Mouse (Mus musculus): ENCODE results near the gene Gpr160. TPM values are rescaled to one million over a fixed set of nuclear protein-coding genes. Genes with fewer than 3 reads are reported as not detected.
"Not testable (repeated sequence)": the region's sequence is repeated elsewhere in the genome, so short reads cannot be mapped to it uniquely, and the experiment has no call there.

Gpr160 gene
- total and polyA plus RNA-seq, 3 experiments = 0.17 TPM; not detected in 2

DNA sequence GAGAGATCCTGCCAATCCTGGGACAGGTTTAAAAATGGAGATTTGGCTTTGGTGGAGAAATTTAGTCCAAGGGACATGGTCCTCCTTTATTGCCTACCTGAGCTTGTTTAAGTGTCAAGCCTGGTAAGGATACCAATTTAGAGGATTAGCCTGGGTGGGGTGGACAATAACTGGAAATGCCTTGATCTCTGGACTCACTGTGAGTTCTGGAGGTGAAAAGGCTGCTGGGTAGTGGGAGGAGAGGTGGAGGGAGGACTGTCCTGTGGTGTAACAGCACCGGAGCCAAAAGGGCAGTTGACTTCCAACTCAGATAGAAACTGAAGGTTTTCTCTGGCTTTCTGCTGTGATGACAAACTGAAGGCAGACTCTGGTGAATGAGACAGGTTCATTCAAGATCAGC is 8.3 kb upstream of the Gpr160 start:
- TF ChIP-seq JUND (IDR thresholded peaks at IDR 0.05; ENCODE audit: low read depth, low read length) = no peak
- no peak for TF ChIP-seq CHD2 (IDR thresholded peaks at IDR 0.05; ENCODE audit: low read length)
- TF ChIP-seq ZKSCAN1 (IDR thresholded peaks at IDR 0.05; ENCODE audit: low read depth, low read length) = no peak
- no peak for TF ChIP-seq HCFC1 (IDR thresholded peaks at IDR 0.05; ENCODE audit: low read depth, low read length)
- no peak for TF ChIP-seq TBP (IDR thresholded peaks at IDR 0.05; ENCODE audit: low read depth, low read length)
- no peak for TF ChIP-seq MAFK (IDR thresholded peaks at IDR 0.05; ENCODE audit: borderline replicate concordance, low read depth, low read length)
- no peak for TF ChIP-seq SIN3A (IDR thresholded peaks at IDR 0.05; ENCODE audit: low read length)
- TF ChIP-seq MYC (IDR thresholded peaks at IDR 0.05; ENCODE audit: low read depth, low read length) = no peak
- TF ChIP-seq GABPA (IDR thresholded peaks at IDR 0.05; ENCODE audit: low read depth, low read length) = no peak
- TF ChIP-seq CHD1 (IDR thresholded peaks at IDR 0.05; ENCODE audit: low read depth, low read length) = no peak
- TF ChIP-seq TCF12 (IDR thresholded peaks at IDR 0.05; ENCODE audit: low read depth, low read length) = no peak
- no peaks in the 10 kb centered on the region for H3K79me2 ChIP-seq (ENCODE audit: control insufficient read depth, insufficient read depth, low read length, poor library complexity)
- H3K9ac ChIP-seq (ENCODE audit: control insufficient read depth, low read depth, low read length, poor library complexity, severe bottlenecking) = no peak overlapping the region
- H3K4me1 ChIP-seq (ENCODE audit: control insufficient read depth in 1 of 2, insufficient read depth in 2 of 2, low read length in 2 of 2) = peaks cover 0 to 3% of the 10 kb centered on the region in 2 experiments; a peak in 1 of 4 replicates
- H3K36me3 ChIP-seq (ENCODE audit: control insufficient read depth in 1 of 2, insufficient read depth in 2 of 2, low read length in 2 of 2) = no peaks in the 10 kb centered on the region
- H3K27me3 ChIP-seq (ENCODE audit: control insufficient read depth in 1 of 2, insufficient read depth in 2 of 2, low read length in 2 of 2) = peaks cover 0 to 4% of the 10 kb centered on the region in 2 experiments; a peak in 2 of 4 replicates
- no peaks in the 10 kb centered on the region for H3K9me3 ChIP-seq (replicated peaks; ENCODE audit: insufficient read depth, low read length)
- DNase-seq (ENCODE audit: low read depth, low spot score) = no peak
- no peak overlapping the region for H3K4me3 ChIP-seq (ENCODE audit: control insufficient read depth in 1 of 2, insufficient read depth in 1 of 2, low read depth in 2 of 2, low read length in 2 of 2)
- no peak overlapping the region for H3K27ac ChIP-seq (ENCODE audit: control insufficient read depth, low read depth, low read length)

DNA sequence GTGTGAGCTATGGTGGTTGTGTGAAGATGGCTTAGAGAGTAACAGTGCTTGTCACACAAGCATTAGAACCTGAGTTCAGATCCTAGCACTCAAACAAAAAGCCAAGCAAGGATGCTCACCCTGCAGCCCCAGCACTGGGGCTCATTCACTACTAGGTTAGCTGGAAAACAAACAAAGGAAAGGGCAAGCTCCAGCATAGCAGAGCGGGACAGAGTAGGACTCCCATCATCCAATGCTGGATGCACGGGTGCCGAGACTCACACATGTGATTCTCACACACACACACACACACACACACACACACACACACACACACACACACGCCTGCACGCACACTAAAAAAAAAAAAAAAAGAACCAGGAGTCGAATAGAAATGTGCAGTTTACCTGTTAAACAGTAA is 4.3 kb upstream of the Gpr160 start:
- Histone ChIP-seq H3K4me3 (ENCODE audit: control insufficient read depth in 1 of 2, insufficient read depth in 1 of 2, low read depth in 2 of 2, low read length in 2 of 2) (peak overlapping the region; percentile 20 to 23; a peak in 2 of 4 replicates), H3K27me3 (ENCODE audit: control insufficient read depth in 1 of 2, insufficient read depth in 2 of 2, low read length in 2 of 2) (peaks cover 2% of the 10 kb centered on the region in 2 experiments; a peak in 1 of 4 replicates), H3K79me2 (ENCODE audit: control insufficient read depth, insufficient read depth, low read length, poor library complexity) (no peaks in the 10 kb centered on the region), H3K27ac (ENCODE audit: control insufficient read depth, low read depth, low read length) (no peak overlapping the region), H3K4me1 (ENCODE audit: control insufficient read depth in 1 of 2, insufficient read depth in 2 of 2, low read length in 2 of 2) (peaks cover 0 to 3% of the 10 kb centered on the region in 2 experiments; a peak in 1 of 4 replicates), H3K9ac (ENCODE audit: control insufficient read depth, low read depth, low read length, poor library complexity, severe bottlenecking) (no peak overlapping the region), H3K36me3 (ENCODE audit: control insufficient read depth in 1 of 2, insufficient read depth in 2 of 2, low read length in 2 of 2) (no peaks in the 10 kb centered on the region), H3K9me3 (replicated peaks; ENCODE audit: insufficient read depth, low read length) (no peaks in the 10 kb centered on the region)
- TF ChIP-seq POLR2AphosphoS2 (IDR thresholded peaks at IDR 0.05; ENCODE audit: low read length) (no peak), CTCF (IDR thresholded peaks at IDR 0.05 in 2 of 3, conservative IDR thresholded peaks at IDR 0.05 in 1 of 3; ENCODE audit: control insufficient read depth in 1 of 3, insufficient read depth in 1 of 3, low read depth in 2 of 3, low read length in 3 of 3, poor library complexity in 1 of 3, severe bottlenecking in 1 of 3) (no peak), NELFE (IDR thresholded peaks at IDR 0.05; ENCODE audit: low read depth, low read length) (no peak), ZNF384 (IDR thresholded peaks at IDR 0.05; ENCODE audit: low read depth, low read length) (peak; percentile 53; the same call in 1 of the 2 replicates)
- DNase-seq (ENCODE audit: low read depth, low spot score) = no peak

DNA sequence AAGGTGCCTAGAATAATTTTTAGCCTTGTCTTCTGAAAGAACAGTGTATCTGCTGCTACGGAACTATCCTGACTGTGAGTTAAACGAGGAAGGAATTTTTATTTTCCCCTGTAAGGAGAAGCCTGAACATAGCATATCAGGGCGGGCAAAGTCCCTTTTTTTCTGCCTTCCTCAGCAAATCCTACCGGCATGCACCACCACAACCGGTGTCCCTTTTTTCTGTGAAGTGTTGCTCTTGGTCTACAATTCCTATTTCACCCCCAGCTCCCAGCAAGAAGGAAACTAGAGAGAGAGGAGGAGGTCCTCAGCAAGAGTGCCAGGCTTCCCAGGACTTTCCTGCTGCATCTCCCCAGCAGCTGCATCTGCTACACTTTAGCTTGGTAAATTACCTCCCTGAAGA is 2.2 kb upstream of the Gpr160 start:
- Histone ChIP-seq H3K79me2 (ENCODE audit: control insufficient read depth, insufficient read depth, low read length, poor library complexity) (no peaks in the 10 kb centered on the region), H3K4me3 (ENCODE audit: control insufficient read depth in 1 of 2, insufficient read depth in 1 of 2, low read depth in 2 of 2, low read length in 2 of 2) (no peak overlapping the region), H3K4me1 (ENCODE audit: control insufficient read depth in 1 of 2, insufficient read depth in 2 of 2, low read length in 2 of 2) (0 out of 4 replicates have a peak, but pooled peaks cover 0 to under 1% of the 10 kb centered on the region in 2 experiments), H3K27me3 (ENCODE audit: control insufficient read depth in 1 of 2, insufficient read depth in 2 of 2, low read length in 2 of 2) (peaks cover 0 to 2% of the 10 kb centered on the region in 2 experiments; a peak in 1 of 4 replicates), H3K27ac (ENCODE audit: control insufficient read depth, low read depth, low read length) (no peak overlapping the region), H3K9me3 (replicated peaks; ENCODE audit: insufficient read depth, low read length) (no peaks in the 10 kb centered on the region), H3K36me3 (ENCODE audit: control insufficient read depth in 1 of 2, insufficient read depth in 2 of 2, low read length in 2 of 2) (no peaks in the 10 kb centered on the region), H3K9ac (ENCODE audit: control insufficient read depth, low read depth, low read length, poor library complexity, severe bottlenecking) (no peak overlapping the region)
- no peak for TF ChIP-seq KAT2A (conservative IDR thresholded peaks at IDR 0.05; ENCODE audit: low read depth, low read length)
- no peak for TF ChIP-seq JUND (IDR thresholded peaks at IDR 0.05; ENCODE audit: low read depth, low read length)
- no peak for TF ChIP-seq ZNF384 (IDR thresholded peaks at IDR 0.05; ENCODE audit: low read depth, low read length)
- TF ChIP-seq POLR2AphosphoS2 (IDR thresholded peaks at IDR 0.05; ENCODE audit: low read length) = no peak
- no peak for TF ChIP-seq MAZ (IDR thresholded peaks at IDR 0.05; ENCODE audit: low read depth, low read length)
- no peak for TF ChIP-seq E2F4 (IDR thresholded peaks at IDR 0.05; ENCODE audit: borderline replicate concordance, low read depth, low read length)
- TF ChIP-seq MXI1 (IDR thresholded peaks at IDR 0.05; ENCODE audit: low read depth, low read length) = no peak
- TF ChIP-seq CHD1 (IDR thresholded peaks at IDR 0.05; ENCODE audit: low read depth, low read length) = no peak
- TF ChIP-seq UBTF (IDR thresholded peaks at IDR 0.05; ENCODE audit: borderline replicate concordance, insufficient read depth, low read depth, low read length) = no peak
- no peak for TF ChIP-seq TAL1 (IDR thresholded peaks at IDR 0.05; ENCODE audit: low read length)
- TF ChIP-seq MAX (IDR thresholded peaks at IDR 0.05; ENCODE audit: low read length) = no peak
- no peak for DNase-seq (ENCODE audit: low read depth, low spot score)

DNA sequence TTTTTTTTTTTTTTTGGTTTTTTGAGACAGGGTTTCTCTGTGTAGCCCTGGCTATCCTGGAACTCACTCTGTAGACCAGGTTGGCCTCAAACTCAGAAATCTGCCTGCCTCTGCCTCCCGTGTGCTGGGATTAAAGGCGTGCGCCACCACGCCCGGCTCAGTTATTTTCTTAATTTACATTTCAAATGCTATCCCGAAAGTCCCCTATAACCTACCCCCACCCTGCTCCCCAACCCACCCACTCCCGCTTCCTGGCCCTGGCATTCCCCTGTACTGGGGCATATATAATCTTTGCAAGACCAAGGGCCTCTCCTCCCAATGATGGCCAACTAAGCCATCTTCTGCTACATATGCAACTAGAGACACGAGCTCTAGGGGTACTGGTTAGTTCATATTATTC is 3.8 kb downstream of the Gpr160 start:
- DNase-seq (ENCODE audit: low read depth, low spot score); H3K36me3 ChIP-seq (ENCODE audit: control insufficient read depth in 1 of 2, insufficient read depth in 2 of 2, low read length in 2 of 2); H3K79me2 ChIP-seq (ENCODE audit: control insufficient read depth, insufficient read depth, low read length, poor library complexity); H3K27me3 ChIP-seq (ENCODE audit: control insufficient read depth in 1 of 2, insufficient read depth in 2 of 2, low read length in 2 of 2); H3K9ac ChIP-seq (ENCODE audit: control insufficient read depth, low read depth, low read length, poor library complexity, severe bottlenecking); H3K4me3 ChIP-seq (ENCODE audit: control insufficient read depth in 1 of 2, insufficient read depth in 1 of 2, low read depth in 2 of 2, low read length in 2 of 2); H3K27ac ChIP-seq (ENCODE audit: control insufficient read depth, low read depth, low read length); H3K4me1 ChIP-seq (ENCODE audit: control insufficient read depth in 1 of 2, insufficient read depth in 2 of 2, low read length in 2 of 2); H3K9me3 ChIP-seq (replicated peaks; ENCODE audit: insufficient read depth, low read length): not testable (repeated sequence)
